Mouse (Mus musculus): Measurements from ENCODE around the gene Gatad2a. TPM values are rescaled to one million over a fixed set of nuclear protein-coding genes. Genes with fewer than 3 reads are reported as not detected.

The Gatad2a gene
- polyA plus RNA-seq, 1 experiment from 2014 or later = 52.9 TPM

GRCm38 (mm10) chr8:69903063-69903542, 93.1 kb downstream of the Gatad2a start:
- H3K4me1 ChIP-seq (ENCODE audit: control insufficient read depth, insufficient read depth, low read length) = peaks cover 37% of the 10 kb centered on the region
- peak overlapping the region; percentile 89 for H3K4me2 ChIP-seq
- peaks cover 4% of the 10 kb centered on the region; the same call in 1 of the 2 replicates for H3K36me3 ChIP-seq (ENCODE audit: control insufficient read depth, insufficient read depth, low read length)
- peak overlapping the region; percentile 74 for H3K4me3 ChIP-seq (ENCODE audit: low read depth, low read length)
- peak overlapping the region; percentile 87 for H3K9ac ChIP-seq (ENCODE audit: low read depth, low read length)
- H3K27me3 ChIP-seq (ENCODE audit: control insufficient read depth, insufficient read depth, low read length) = no peaks in the 10 kb centered on the region
- H3K27ac ChIP-seq (ENCODE audit: low read depth, low read length) = peak overlapping the region; percentile 91
- ATAC-seq (replicated peaks; ENCODE audit: insufficient number of reproducible peaks, low FRiP score, low TSS enrichment) = peak; percentile 87
- H3K9me3 ChIP-seq (replicated peaks; ENCODE audit: control insufficient read depth, low read length) = no peaks in the 10 kb centered on the region
- WGBS (ENCODE audit: insufficient replicate concordance) = under 1% methylated on average over 45 of the region's 45 CpGs

- 4% methylated on average over 89 of the region's 89 CpGs for WGBS (ENCODE audit: insufficient replicate concordance)
Measured at GRCm38 (mm10) chr8:69902163-69903062, 93.8 kb downstream of the Gatad2a start, which contains the start of the genes Tssk6, Ndufa13 and Yjefn3. Gene Tssk6, plus strand, starts transcription at chr8:69902184. Gene Ndufa13, minus strand, starts transcription at chr8:69902558. Gene Yjefn3, minus strand, starts transcription at chr8:69902712.

DNA sequence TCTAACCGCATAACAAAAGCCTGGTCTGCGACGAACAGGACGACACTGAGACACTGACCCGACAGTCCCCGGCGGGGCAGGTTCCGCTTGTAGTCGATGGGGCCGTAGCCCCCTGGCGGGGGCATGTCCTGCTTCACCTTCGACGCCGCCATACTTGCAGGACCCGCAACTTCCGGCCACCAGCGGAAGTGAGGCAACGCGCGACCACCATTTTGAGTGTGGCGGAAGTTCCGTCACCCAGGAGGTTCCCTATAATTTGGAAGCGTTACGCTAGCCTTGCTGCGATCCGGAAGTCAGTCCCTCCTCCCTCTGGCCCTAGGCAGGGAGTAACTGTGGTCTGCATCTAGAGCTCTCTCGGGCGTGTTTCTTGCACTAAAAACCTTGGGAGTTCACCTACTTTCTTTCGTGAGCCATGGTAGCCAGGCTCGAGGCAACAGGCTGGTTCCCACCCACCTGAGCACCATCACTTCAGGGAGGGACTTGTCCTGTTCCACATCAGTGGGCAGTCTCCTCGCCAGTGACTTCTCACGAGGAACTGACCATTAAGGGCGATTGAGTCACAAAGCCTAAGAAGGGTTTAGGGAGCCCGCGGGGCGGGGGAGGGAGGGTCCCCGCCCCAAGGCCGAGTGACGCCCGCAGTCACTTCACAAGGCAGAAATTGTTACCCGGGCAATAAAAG, 94.6 kb downstream of the Gatad2a start:
- no peaks in the 10 kb centered on the region for H3K36me3 ChIP-seq (ENCODE audit: control insufficient read depth, insufficient read depth, low read length)
- H3K27ac ChIP-seq (ENCODE audit: low read depth, low read length) = peak overlapping the region; percentile 91
- ATAC-seq (replicated peaks; ENCODE audit: insufficient number of reproducible peaks, low FRiP score, low TSS enrichment) = peak; percentile 56
- H3K4me3 ChIP-seq (ENCODE audit: low read depth, low read length) = peak overlapping the region; percentile 74
- WGBS (ENCODE audit: insufficient replicate concordance) = 2% methylated on average over 41 of the region's 41 CpGs
- no peaks in the 10 kb centered on the region for H3K27me3 ChIP-seq (ENCODE audit: control insufficient read depth, insufficient read depth, low read length)
- H3K9me3 ChIP-seq (replicated peaks; ENCODE audit: control insufficient read depth, low read length) = no peaks in the 10 kb centered on the region
- H3K4me2 ChIP-seq = peak overlapping the region; percentile 89
- H3K4me1 ChIP-seq (ENCODE audit: control insufficient read depth, insufficient read depth, low read length) = peaks cover 40% of the 10 kb centered on the region
- peak overlapping the region; percentile 89 for H3K9ac ChIP-seq (ENCODE audit: low read depth, low read length)

More at GRCm38 (mm10) chr8:69902163-69903062, 93.8 kb downstream of the Gatad2a start, which contains the start of the genes Tssk6, Ndufa13 and Yjefn3:
- no peaks in the 10 kb centered on the region for H3K36me3 ChIP-seq (ENCODE audit: control insufficient read depth, insufficient read depth, low read length)
- H3K27ac ChIP-seq (ENCODE audit: low read depth, low read length) = peak within 1 kb of the TSS; percentile 91
- H3K27me3 ChIP-seq (ENCODE audit: control insufficient read depth, insufficient read depth, low read length) = no peaks in the 10 kb centered on the region
- peak within 1 kb of the TSS; percentile 74 for H3K4me3 ChIP-seq (ENCODE audit: low read depth, low read length)
- peak within 1 kb of the TSS; percentile 89 for H3K9ac ChIP-seq (ENCODE audit: low read depth, low read length)
- ATAC-seq (replicated peaks; ENCODE audit: insufficient number of reproducible peaks, low FRiP score, low TSS enrichment) = peak; percentile 27
- no peaks in the 10 kb centered on the region for H3K9me3 ChIP-seq (replicated peaks; ENCODE audit: control insufficient read depth, low read length)
- H3K4me1 ChIP-seq (ENCODE audit: control insufficient read depth, insufficient read depth, low read length) = peaks cover 42% of the 10 kb centered on the region
- peak within 1 kb of the TSS; percentile 89 for H3K4me2 ChIP-seq

DNA sequence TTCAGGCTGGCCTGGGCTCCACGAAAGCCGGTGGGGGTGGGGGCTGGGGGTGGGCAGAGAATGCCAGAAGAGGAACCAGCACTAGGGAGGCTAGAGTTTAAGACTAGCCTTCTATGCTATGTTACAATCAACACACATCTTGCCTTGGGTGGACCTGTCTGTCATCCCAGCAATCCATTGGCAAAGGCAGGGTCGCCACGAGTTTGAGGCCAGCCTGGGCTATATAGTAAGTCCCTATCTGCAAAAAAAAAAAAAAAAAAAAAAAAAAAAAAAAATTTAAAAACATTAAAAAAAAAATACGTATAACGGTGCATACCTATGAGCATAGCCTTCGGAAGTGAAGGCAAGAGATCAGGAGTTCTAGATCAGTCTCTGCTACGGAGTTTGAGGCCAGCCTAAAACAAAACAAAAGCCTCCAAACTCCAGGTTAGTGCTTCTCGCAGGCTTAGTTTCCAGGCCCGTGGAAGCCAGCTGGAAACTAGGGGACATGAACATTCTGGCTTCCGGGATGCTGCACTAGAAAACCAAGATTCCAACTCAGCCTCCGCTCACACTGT, 95.2 kb downstream of the Gatad2a start:
- Histone ChIP-seq H3K9ac (ENCODE audit: low read depth, low read length) (peak overlapping the region; percentile 89), H3K4me2 (peak overlapping the region; percentile 89), H3K9me3 (replicated peaks; ENCODE audit: control insufficient read depth, low read length) (no peaks in the 10 kb centered on the region), H3K4me1 (ENCODE audit: control insufficient read depth, insufficient read depth, low read length) (peaks cover 41% of the 10 kb centered on the region), H3K27me3 (ENCODE audit: control insufficient read depth, insufficient read depth, low read length) (no peaks in the 10 kb centered on the region), H3K4me3 (ENCODE audit: low read depth, low read length) (peak overlapping the region; percentile 74), H3K27ac (ENCODE audit: low read depth, low read length) (peak overlapping the region; percentile 91), H3K36me3 (ENCODE audit: control insufficient read depth, insufficient read depth, low read length) (no peaks in the 10 kb centered on the region)
- WGBS (ENCODE audit: insufficient replicate concordance) = 15% methylated on average over 12 of the region's 12 CpGs
- ATAC-seq (replicated peaks; ENCODE audit: insufficient number of reproducible peaks, low FRiP score, low TSS enrichment) = no peak

GRCm38 (mm10) chr8:69899876-69900275, 96.3 kb downstream of the Gatad2a start:
- Histone ChIP-seq H3K4me1 (ENCODE audit: control insufficient read depth, insufficient read depth, low read length) (peaks cover 49% of the 10 kb centered on the region), H3K9ac (ENCODE audit: low read depth, low read length) (no peak overlapping the region), H3K4me2 (peak overlapping the region; percentile 89), H3K9me3 (replicated peaks; ENCODE audit: control insufficient read depth, low read length) (no peaks in the 10 kb centered on the region), H3K27me3 (ENCODE audit: control insufficient read depth, insufficient read depth, low read length) (no peaks in the 10 kb centered on the region), H3K27ac (ENCODE audit: low read depth, low read length) (no peak overlapping the region), H3K36me3 (ENCODE audit: control insufficient read depth, insufficient read depth, low read length) (no peaks in the 10 kb centered on the region), H3K4me3 (ENCODE audit: low read depth, low read length) (peak overlapping the region; percentile 74; the same call in 1 of the 2 replicates)
- WGBS (ENCODE audit: insufficient replicate concordance) = 85% methylated on average over 2 of the region's 2 CpGs
- no peak for ATAC-seq (replicated peaks; ENCODE audit: insufficient number of reproducible peaks, low FRiP score, low TSS enrichment)

DNA sequence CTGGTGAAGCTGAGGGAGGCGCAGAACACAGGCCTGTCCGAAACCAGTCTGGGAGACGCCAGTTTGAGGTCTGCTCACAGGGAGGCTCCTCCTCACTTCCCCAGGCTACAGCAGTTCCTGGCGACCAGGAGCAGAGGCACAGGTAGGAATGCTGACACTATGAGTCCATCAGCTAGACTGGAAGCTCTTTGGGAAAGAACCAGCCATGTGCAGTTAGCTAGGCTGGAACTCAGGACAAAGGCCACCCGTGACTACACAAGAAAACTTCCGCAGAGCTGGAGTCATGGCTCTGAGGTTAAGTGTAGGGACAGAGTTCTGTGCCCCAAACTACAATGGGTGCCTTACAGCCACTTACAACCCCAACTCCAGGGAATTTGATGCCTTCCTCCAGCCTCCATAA, 98.3 kb downstream of the Gatad2a start:
- Histone ChIP-seq H3K4me1 (ENCODE audit: control insufficient read depth, insufficient read depth, low read length) (peaks cover 44% of the 10 kb centered on the region), H3K27ac (ENCODE audit: low read depth, low read length) (no peak overlapping the region), H3K4me2 (no peak overlapping the region), H3K4me3 (ENCODE audit: low read depth, low read length) (no peak overlapping the region), H3K27me3 (ENCODE audit: control insufficient read depth, insufficient read depth, low read length) (no peaks in the 10 kb centered on the region), H3K9me3 (replicated peaks; ENCODE audit: control insufficient read depth, low read length) (no peaks in the 10 kb centered on the region), H3K36me3 (ENCODE audit: control insufficient read depth, insufficient read depth, low read length) (peaks cover 7% of the 10 kb centered on the region), H3K9ac (ENCODE audit: low read depth, low read length) (no peak overlapping the region)
- ATAC-seq (replicated peaks; ENCODE audit: insufficient number of reproducible peaks, low FRiP score, low TSS enrichment) = no peak
- 85% methylated on average over 6 of the region's 6 CpGs for WGBS (ENCODE audit: insufficient replicate concordance)

DNA sequence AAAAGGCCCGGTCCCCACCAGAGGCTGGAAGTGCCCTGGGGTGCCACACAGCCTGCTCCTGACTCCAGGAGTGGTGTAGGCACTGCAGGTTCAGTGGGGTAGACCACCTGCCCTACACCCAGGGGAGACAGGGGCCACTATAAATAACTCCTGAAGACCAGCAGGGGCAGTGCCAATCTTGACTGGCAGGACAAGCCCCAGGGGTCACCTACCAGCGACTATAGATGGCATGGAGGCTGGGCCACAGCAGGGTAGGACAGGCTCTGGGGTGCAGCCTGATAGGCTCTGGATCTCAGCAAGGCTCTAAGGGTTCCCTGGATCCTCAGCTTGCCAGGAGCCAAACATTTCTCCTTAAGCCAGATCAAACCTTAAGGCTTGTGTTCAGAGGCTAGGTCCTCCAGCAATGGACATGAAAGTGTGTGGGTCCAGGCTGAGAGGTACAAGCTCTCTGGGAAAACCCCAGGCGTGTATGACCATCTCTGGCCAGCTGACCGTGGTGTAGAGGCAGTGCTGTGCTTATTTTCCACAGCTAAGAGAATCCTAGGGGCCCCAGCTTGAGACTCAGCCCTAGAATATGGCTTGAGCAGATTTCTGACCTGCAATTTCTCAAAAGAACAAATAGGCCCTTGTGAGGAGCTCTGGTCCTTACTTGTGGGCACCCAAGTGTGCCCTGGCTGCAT, 100.3 kb downstream of the Gatad2a start:
- 60% methylated on average over 4 of the region's 4 CpGs for WGBS (ENCODE audit: insufficient replicate concordance)
- H3K4me1 ChIP-seq (ENCODE audit: control insufficient read depth, insufficient read depth, low read length) = peaks cover 37% of the 10 kb centered on the region
- no peaks in the 10 kb centered on the region for H3K9me3 ChIP-seq (replicated peaks; ENCODE audit: control insufficient read depth, low read length)
- no peak overlapping the region for H3K4me3 ChIP-seq (ENCODE audit: low read depth, low read length)
- ATAC-seq (replicated peaks; ENCODE audit: insufficient number of reproducible peaks, low FRiP score, low TSS enrichment) = no peak
- H3K27ac ChIP-seq (ENCODE audit: low read depth, low read length) = no peak overlapping the region
- H3K27me3 ChIP-seq (ENCODE audit: control insufficient read depth, insufficient read depth, low read length) = peaks cover 2% of the 10 kb centered on the region; the same call in 1 of the 2 replicates
- H3K9ac ChIP-seq (ENCODE audit: low read depth, low read length) = 0 out of 2 replicates have a peak overlapping the region, but pooled peaks have one; percentile 28
- H3K36me3 ChIP-seq (ENCODE audit: control insufficient read depth, insufficient read depth, low read length) = peaks cover 7% of the 10 kb centered on the region
- no peak overlapping the region for H3K4me2 ChIP-seq

All from heart, embryonic 11.5 days (tissue).